Mouse (Mus musculus) urinary bladder, adult 2 months (tissue): Measurements from ENCODE around the gene Ccdc70. TPM values are rescaled to one million over a fixed set of nuclear protein-coding genes. Genes with fewer than 3 reads are reported as not detected.

Experiments used
- polyA plus RNA-seq: library from polyadenylated mRNA; depleted of rRNA; stranded (reverse); fragments of >200 nt; gene quantifications from 2 replicates; pipeline ENCODE4 v1.2.3, GENCODE M21; 2012; rRNA removed

The Ccdc70 gene
- polyA plus RNA-seq, 1 experiment = not detected

Other genes starting within 250 kb of the Ccdc70 start
- gene Defa24, start 235.3 kb upstream of the Ccdc70 start, polyA plus RNA-seq = not detected in 2 replicates
- 0.48 TPM in 1 of 2 replicates, not detected in the other for gene Defb50, start 146.2 kb upstream of the Ccdc70 start, polyA plus RNA-seq
- not detected in 2 replicates for gene Defb2, start 129.8 kb upstream of the Ccdc70 start, polyA plus RNA-seq
- gene Defb10, start 110.9 kb upstream of the Ccdc70 start, polyA plus RNA-seq = not detected in 2 replicates
- not detected in 2 replicates for gene Defb9, start 84.4 kb upstream of the Ccdc70 start, polyA plus RNA-seq
- not detected in 2 replicates for gene Defb11, start 63.4 kb upstream of the Ccdc70 start, polyA plus RNA-seq
- not detected in 2 replicates for gene Defb15, start 37.1 kb upstream of the Ccdc70 start, polyA plus RNA-seq
- gene Defb35, start 31.4 kb upstream of the Ccdc70 start, polyA plus RNA-seq = not detected in 2 replicates
- not detected in 2 replicates for gene Defb13, start 23.0 kb upstream of the Ccdc70 start, polyA plus RNA-seq
- gene Fam90a1a, start 11.1 kb upstream of the Ccdc70 start, polyA plus RNA-seq = not detected in 2 replicates
- 0.88 and 0.93 TPM in 2 replicates for gene Atp7b, start 90.5 kb downstream of the Ccdc70 start, polyA plus RNA-seq
- 10.6 and 11.6 TPM in 2 replicates for gene Alg11, start 90.9 kb downstream of the Ccdc70 start, polyA plus RNA-seq
- 3.6 and 4.7 TPM in 2 replicates for gene Nek5, start 155.3 kb downstream of the Ccdc70 start, polyA plus RNA-seq
- gene Nek3, start 196.7 kb downstream of the Ccdc70 start, polyA plus RNA-seq = 10.1 and 10.2 TPM in 2 replicates
- gene Ckap2, start 216.0 kb downstream of the Ccdc70 start, polyA plus RNA-seq = 4.7 and 5.1 TPM in 2 replicates
- gene Vps36, start 223.0 kb downstream of the Ccdc70 start, polyA plus RNA-seq = 29.0 and 30.2 TPM in 2 replicates